Mouse (Mus musculus): ENCODE data around the gene Tcf7l1.

Tcf7l1 gene

DNA sequence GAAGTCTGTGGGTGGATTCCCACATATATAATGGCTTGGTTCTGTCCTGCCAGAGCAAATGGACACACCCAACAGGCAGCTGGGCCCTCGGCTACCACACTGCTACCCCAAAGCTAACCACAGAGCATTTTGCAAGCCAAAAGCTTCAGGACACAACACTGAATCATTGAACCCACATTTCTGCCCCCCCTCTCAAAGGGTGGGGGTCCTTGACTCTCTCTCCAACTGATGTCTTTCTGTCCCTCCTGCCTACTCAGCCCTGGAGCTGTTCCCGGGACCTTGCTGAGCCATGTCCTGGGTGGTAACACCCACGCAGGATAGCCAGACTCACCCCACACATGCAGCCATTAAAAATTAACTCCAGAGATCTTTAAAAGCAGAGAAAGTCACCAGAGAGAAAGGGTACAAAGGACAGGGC is 45.4 kb downstream of the Tcf7l1 start:
- no peak for DNase-seq

DNA sequence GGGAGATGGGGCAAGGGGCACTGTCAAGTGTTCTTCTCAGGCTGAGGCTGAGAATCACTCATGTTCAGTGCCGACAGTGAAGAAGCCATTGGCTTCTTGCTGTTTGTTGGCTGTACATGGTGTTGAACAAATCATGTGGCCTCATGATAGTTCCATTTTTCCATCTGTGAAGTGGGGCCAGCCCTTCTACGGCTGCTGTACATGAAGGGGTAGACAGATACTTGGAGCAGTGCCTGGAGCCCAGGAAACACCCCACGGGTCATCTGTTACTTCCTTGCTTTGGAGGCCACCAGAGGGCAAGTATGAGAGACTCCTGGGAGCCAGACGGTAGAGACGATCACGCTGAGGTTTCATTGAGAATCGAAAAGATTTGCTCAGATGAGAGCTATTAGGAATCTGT is 46.7 kb downstream of the Tcf7l1 start:
- DNase-seq = no peak

DNA sequence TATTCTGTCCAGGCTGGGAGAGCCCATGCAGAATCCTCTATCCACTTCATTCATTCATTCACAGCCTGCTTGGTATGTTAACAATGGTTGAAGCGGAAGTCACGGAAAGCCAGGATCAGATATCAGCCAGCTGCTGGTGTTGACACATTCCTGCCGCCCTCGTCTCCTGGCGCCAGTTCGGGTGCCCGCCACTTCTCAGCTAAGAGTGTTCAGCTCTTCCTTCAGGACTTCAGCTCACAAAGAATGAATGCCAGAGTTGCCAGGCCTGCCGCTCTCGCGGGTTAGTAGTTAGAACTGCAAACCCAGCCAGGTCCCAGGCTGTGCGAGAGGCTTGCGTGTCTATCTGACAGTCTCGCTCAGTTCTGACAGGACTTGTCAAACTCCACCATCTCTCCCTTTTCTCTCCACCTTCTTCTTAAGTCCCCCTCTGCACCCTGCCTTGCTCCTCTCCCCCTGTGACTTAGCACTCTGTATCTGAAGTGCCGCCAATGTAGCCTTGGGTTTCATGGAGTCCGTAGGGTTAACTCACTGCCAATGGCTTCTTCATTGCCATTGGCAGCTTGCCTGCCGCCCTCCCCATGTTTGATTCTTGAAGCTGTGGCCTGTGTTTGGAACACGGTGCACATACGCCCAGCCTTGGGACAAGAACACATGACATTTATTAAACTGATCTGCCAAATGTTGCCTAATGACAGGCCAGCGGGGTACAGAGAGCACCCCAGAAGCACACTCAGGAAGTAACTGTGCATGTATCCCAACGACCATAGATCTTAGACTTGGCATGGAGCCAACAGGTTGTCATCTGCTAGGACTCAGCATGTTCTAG is 48.2 kb downstream of the Tcf7l1 start:
- peak; percentile 47 for DNase-seq

GRCm38 (mm10) chr6:72736872-72737271 is 52.2 kb downstream of the Tcf7l1 start:
- no peak for DNase-seq

DNA sequence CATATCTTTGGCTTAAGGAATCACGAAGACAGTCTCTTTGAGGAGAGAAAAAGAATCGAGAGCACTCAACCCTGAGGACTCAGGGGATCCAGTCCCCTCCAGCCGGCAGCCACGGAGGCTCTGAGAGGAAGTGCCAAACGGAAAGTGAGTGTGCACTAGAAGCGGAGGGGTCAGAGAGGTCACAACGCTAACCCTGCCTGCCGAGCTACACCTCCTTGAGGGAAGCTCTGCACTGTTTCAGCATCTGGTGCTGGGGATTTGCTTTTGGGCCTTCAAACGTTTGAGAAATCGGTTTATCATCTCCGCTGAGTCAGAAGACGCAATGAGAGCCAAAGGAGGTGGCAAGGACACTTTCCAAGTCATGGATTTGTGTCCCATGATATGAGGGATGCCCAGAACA is 53.8 kb downstream of the Tcf7l1 start:
- DNase-seq = no peak

- no peak for DNase-seq
Observed at GRCm38 (mm10) chr6:72733375-72733774, 55.7 kb downstream of the Tcf7l1 start.

DNA sequence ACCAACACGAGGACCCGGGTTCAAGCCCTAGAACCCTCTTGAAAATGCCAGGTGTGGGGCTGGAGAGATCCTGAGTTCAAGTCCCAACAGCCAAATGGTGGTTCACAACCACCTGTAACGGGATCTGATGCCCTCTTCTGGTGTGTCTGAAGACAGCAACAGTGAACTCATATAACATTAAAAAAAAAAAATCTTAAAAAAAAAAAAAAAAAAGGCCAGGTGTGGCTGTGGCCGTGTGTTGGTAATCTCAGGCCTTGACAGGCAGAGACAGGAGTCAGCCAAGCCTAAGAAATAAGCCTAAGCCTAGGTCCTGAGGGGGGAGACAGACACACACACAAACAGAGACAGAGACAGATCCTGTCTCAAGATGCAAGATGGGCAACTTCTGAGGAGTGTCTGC is 56.9 kb downstream of the Tcf7l1 start:
- no peak for DNase-seq

- DNase-seq = no peak
Observed at GRCm38 (mm10) chr6:72730560-72730849, 58.5 kb downstream of the Tcf7l1 start.

DNA sequence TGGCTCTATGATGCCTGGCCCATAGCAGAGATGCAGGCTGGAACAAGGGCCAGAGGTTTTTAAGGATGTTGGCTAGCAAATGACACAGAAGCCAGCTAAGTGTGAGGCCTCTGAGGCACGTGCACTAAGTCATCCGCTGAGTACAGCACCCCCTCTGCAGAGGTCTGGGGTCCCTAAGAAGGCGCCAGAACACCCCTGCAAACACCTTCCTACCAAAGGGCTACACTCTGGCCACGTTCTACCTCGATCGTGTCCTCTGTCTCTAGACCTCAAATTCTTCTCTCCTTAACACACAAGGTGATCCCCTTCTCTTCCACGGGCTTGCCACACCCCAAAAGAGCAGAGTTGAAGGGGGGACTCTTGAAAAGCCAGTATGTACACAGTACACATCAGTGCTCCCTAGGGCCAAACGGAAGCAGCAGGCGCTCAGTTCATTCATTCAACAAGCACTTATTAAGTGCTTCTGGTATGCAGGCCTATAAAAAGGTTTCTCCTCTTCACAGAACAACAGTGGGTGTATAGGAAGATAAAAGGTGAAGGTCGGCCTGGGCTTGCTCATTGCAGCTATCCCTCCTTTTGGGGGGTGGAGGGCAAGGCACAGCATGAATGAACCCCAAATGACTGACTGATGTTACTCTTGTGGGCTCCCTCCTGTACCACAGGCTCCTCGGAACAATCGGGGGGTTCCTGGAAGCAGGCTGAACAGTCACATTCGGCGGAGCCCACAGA is 59.1 kb downstream of the Tcf7l1 start:
- no peak for DNase-seq

DNA sequence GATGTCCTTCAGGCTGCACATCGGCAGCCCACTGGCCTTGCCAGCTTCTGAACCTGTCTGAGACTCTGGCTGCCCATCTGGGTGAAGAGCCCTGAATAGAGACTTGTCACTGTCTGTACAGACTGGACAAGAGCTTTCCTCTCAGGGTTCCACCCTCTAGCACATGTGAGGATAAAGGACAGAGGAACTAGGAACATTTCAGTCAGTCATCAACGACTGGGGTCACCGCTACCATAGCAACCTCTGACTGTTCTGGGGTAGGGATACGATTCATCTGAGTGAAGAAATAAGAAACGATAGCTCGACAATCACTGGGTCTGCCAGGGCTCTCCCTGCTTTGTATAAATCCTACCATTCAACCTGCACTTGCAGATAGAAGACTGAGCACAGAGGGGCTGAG is 61.2 kb downstream of the Tcf7l1 start:
- no peak for DNase-seq

- DNase-seq = no peak
Observed at GRCm38 (mm10) chr6:72724494-72725180, 64.4 kb downstream of the Tcf7l1 start.

DNA sequence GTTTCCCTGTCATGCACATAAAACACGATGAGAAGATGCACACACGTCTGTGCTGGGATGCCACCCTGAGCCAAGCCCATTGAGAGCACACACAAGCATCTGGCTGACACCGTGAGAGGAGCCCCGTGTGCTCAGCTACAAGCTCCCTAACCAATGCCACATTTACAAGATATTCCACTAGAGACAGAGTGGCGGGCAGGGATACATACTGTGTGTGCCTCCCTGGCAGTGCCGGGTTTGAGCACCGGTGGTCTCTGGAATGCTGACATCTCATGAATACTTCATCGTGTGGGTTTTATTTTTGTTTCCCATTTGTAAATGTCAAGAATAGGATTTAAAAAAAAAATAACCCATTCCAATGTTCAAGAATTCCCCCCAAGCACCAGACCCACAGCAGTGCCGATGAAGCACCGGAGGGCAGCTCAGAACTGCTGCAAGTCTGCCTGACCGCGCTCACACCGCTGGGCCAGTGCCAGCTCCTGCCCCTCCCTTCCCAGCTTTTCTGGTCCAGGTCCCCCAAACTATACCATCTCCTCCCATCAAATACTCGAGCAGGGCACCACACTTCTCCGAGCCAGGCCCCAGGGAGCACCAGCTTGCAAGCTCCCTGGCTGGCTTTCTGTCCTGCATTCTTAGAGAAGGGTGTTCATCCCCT is 65.2 kb downstream of the Tcf7l1 start:
- no peak for DNase-seq

- DNase-seq = no peak
Observed at GRCm38 (mm10) chr6:72723143-72723542, 65.9 kb downstream of the Tcf7l1 start.

DNA sequence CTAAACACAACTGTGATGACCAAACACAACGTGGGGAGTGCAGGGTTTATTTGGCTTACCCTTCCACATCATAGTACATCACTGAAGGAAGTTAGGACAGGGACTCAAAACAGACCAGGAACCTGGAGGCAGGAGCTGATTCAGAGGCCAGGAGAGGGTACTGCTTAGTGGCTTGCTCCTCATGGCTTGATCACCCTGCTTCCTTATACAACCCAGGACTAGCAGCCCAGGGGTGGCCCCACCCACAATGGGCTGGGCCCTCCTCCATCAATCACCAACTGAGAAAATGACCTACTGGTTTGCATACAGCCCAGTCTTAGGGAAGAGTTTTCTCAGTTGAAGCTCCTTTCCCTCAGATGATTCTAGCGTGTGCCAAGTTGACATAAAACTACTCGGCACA is 68.2 kb downstream of the Tcf7l1 start:
- DNase-seq = no peak

- peak; percentile 23 for DNase-seq
Observed at GRCm38 (mm10) chr6:72714726-72715125, 74.3 kb downstream of the Tcf7l1 start.

DNA sequence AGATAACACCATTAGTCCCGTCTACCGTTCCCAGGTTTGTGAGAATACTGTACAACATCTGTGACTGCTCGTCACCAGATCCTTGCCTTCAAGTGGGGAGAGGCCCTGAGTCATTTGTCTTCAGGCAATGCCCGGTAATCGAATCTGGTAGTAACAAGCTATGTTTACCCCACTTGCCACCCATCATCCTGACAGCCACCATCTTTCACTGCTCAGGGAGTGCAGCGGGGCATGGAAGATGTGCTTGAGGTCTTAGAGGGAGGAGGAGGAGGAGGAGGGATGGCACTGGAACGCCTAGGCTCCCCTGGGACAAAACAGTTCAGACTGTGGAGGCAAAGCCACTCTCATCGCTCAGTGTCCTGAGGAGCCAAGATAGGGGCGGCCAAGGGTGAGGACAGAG is 74.8 kb downstream of the Tcf7l1 start:
- no peak for DNase-seq

GRCm38 (mm10) chr6:72711508-72712081 is 77.5 kb downstream of the Tcf7l1 start:
- DNase-seq = no peak

- DNase-seq = no peak
Observed at GRCm38 (mm10) chr6:72710897-72711507, 78.1 kb downstream of the Tcf7l1 start.

DNA sequence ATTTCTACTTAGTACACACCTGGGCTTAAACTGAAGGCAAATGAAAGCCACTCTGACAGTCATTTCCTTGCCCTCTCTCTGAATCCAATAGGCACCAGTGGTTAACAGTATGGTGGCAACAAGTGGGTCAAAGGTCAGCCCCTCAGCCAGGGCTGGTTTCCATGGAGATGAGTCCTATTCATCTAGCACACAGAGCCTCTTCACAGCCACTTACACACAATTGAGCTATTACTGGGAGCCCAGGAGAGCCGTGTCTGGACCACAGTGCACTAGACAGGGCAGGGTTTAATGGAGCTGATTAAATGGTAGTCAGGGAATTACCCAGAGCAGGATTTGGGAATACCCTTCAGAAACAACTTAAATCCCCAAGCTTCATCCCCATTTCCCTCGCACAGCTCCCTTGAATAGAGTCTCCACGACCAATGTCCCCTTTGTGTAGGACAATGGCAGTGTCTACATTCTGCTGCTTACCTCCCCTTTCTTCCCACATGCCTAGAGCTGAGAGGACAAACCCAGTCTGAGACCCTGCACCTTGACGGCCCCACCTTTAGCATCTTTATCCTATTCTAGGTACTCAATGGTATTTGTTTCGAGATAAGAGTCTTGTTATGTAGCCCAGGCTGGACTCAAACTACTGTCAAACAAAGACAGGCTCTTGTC is 89.5 kb downstream of the Tcf7l1 start:
- DNase-seq = no peak

GRCm38 (mm10) chr6:72698559-72698958 is 90.5 kb downstream of the Tcf7l1 start:
- DNase-seq = no peak

DNA sequence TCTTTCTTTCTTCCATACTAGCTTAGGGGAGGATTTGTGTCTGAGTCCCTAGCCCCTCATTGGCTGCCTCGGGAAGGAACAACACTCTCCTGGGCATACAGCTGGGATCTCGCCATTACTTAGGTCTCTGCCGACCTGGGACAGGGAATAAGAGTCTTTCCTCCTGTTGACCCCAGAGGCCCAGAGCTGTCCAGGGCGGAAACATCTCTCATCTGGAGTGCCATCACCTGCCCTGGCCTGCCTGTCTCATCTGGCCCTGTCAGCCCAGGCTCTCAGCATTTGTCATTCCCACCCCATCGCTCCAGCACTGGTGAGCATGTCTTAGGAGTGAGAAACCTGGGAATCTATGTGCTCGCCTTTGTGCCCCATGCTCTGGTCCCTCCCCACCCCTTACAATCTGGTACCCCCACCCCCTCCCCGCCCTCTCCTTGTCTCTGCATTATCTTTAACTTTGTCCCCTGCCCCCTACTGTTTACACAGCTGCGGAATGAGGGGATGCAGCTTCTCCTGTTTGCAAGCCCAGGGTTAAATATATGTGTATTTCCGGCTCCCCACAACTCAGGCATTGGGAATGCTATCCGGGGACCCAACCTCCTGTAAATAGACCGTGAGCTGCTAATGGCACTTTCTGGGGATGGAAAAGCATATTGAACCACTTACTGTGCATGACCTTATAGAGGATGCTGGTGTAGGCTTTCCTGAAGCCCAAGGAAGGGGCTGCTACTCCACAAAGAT is 92.3 kb downstream of the Tcf7l1 start:
- no peak for DNase-seq

All from kidney, adult 18-20 months (tissue).